Mouse (Mus musculus) stomach, embryonic 15.5 days (tissue): ENCODE measurements around the gene Gpr157. TPM values are rescaled to one million over a fixed set of nuclear protein-coding genes. Genes with fewer than 3 reads are reported as not detected.

ENCODE experiments used
- ATAC-seq: fragments of 200-750 bp; cut with Nextera tagmentation; 2 replicates; pipeline ENCODE4 v1.8.0; 2017; ENCODE audit warnings: low read depth, moderate number of reproducible peaks, moderate TSS enrichment; ENCODE audit not compliant: insufficient read depth, low FRiP score
- H3K27ac ChIP-seq: fragments of 300-500 bp; sonication (generic); 2 replicates; pipeline ENCODE4 v1.5.1; 2015; ENCODE audit warnings: mild to moderate bottlenecking, inconsistent platforms
- H3K27me3 ChIP-seq: fragments of 300-500 bp; sonication (generic); replicated peaks from 2 replicates; pipeline ENCODE4 v1.6.1; 2015; ENCODE audit warnings: inconsistent platforms
- H3K36me3 ChIP-seq: fragments of 300-500 bp; sonication (generic); 2 replicates; pipeline ENCODE4 v1.6.1; 2015; ENCODE audit warnings: inconsistent platforms
- H3K4me1 ChIP-seq: fragments of 300-500 bp; sonication (generic); 2 replicates; pipeline ENCODE4 v1.6.1; 2015; ENCODE audit warnings: inconsistent platforms
- H3K4me2 ChIP-seq: fragments of 300-500 bp; sonication (generic); 2 replicates; pipeline ENCODE4 v1.6.1; 2015; ENCODE audit warnings: mild to moderate bottlenecking, inconsistent platforms
- H3K4me3 ChIP-seq: fragments of 300-500 bp; sonication (generic); replicated peaks from 2 replicates; pipeline ENCODE4 v1.5.1; 2015; ENCODE audit warnings: inconsistent platforms
- H3K9ac ChIP-seq: fragments of 300-500 bp; sonication (generic); 2 replicates; pipeline ENCODE4 v1.6.1; 2015; ENCODE audit warnings: inconsistent platforms
- H3K9me3 ChIP-seq: fragments of 300-500 bp; sonication (generic); 2 replicates; pipeline ENCODE4 v1.6.1; 2016; ENCODE audit warnings: inconsistent platforms
- WGBS: fragments of 180-500 bp; shearing (Covaris S2); methylation state at CpG from one replicate; pipeline ENCODE4 v1.1.7; 2015; 5-methylcytosine and 5-hydroxymethylcytosine counted together
- polyA plus RNA-seq: library from polyadenylated mRNA; unstranded; fragments of >200 nt; fragmentation: Nextera tagmentation; extraction: Ambion mirVana; gene quantifications from 2 replicates; pipeline ENCODE4 v1.2.1, GENCODE M21; 2015

Gpr157 gene
- polyA plus RNA-seq, 1 experiment from 2014 or later = 1.2 TPM

- Histone ChIP-seq H3K4me2 (peak overlapping the region; percentile 13; the same call in 1 of the 2 replicates), H3K27ac (peak overlapping the region; percentile 71; the same call in 1 of the 2 replicates), H3K36me3 (no peaks in the 10 kb centered on the region), H3K9ac (no peak overlapping the region), H3K4me3 (no peak overlapping the region), H3K27me3 (no peaks in the 10 kb centered on the region), H3K4me1 (peaks cover 23% of the 10 kb centered on the region), H3K9me3 (no peaks in the 10 kb centered on the region)
- 0 out of 2 replicates have a peak, but pooled peaks have one; percentile 21 for ATAC-seq
- 30% methylated on average over 12 of the region's 12 CpGs for WGBS
These were observed 6.6 kb downstream of the Gpr157 start for GRCm38 (mm10) chr4:150093560-150094462.

- WGBS = 48% methylated on average over 5 of the region's 5 CpGs
- H3K9me3 ChIP-seq = no peaks in the 10 kb centered on the region
- peak overlapping the region; percentile 71 for H3K27ac ChIP-seq
- peaks cover 23% of the 10 kb centered on the region for H3K4me1 ChIP-seq
- H3K36me3 ChIP-seq = no peaks in the 10 kb centered on the region
- peak overlapping the region; percentile 13; the same call in 1 of the 2 replicates for H3K4me2 ChIP-seq
- H3K4me3 ChIP-seq = no peak overlapping the region
- no peak overlapping the region for H3K9ac ChIP-seq
- 0 out of 2 replicates have a peak, but pooled peaks have one; percentile 29 for ATAC-seq
- peaks cover 2% of the 10 kb centered on the region; the same call in 1 of the 2 replicates for H3K27me3 ChIP-seq
These were observed 7.3 kb downstream of the Gpr157 start for GRCm38 (mm10) chr4:150094463-150094789.

GRCm38 (mm10) chr4:150096309-150096708 lies 9.1 kb downstream of the Gpr157 start:
- Histone ChIP-seq H3K36me3 (no peaks in the 10 kb centered on the region), H3K27ac (no peak overlapping the region), H3K4me2 (no peak overlapping the region), H3K4me1 (peaks cover 17% of the 10 kb centered on the region), H3K9ac (no peak overlapping the region), H3K9me3 (no peaks in the 10 kb centered on the region), H3K4me3 (no peak overlapping the region), H3K27me3 (peaks cover 7% of the 10 kb centered on the region; the same call in 1 of the 2 replicates)
- 76% methylated on average over 7 of the region's 7 CpGs for WGBS
- ATAC-seq = no peak

GRCm38 (mm10) chr4:150097847-150098246 lies 10.7 kb downstream of the Gpr157 start:
- H3K4me2 ChIP-seq = no peak overlapping the region
- WGBS = 62% methylated on average over 4 of the region's 4 CpGs
- H3K9ac ChIP-seq = no peak overlapping the region
- peaks cover 7% of the 10 kb centered on the region; the same call in 1 of the 2 replicates for H3K27me3 ChIP-seq
- H3K4me3 ChIP-seq = no peak overlapping the region
- no peaks in the 10 kb centered on the region for H3K36me3 ChIP-seq
- peaks cover 17% of the 10 kb centered on the region for H3K4me1 ChIP-seq
- H3K9me3 ChIP-seq = no peaks in the 10 kb centered on the region
- 0 out of 2 replicates have a peak overlapping the region, but pooled peaks have one; percentile 16 for H3K27ac ChIP-seq
- no peak for ATAC-seq

- H3K27ac ChIP-seq = no peak overlapping the region
- no peak overlapping the region for H3K4me2 ChIP-seq
- peaks cover 7% of the 10 kb centered on the region; the same call in 1 of the 2 replicates for H3K27me3 ChIP-seq
- H3K4me1 ChIP-seq = peaks cover 13% of the 10 kb centered on the region
- no peak overlapping the region for H3K9ac ChIP-seq
- H3K36me3 ChIP-seq = no peaks in the 10 kb centered on the region
- H3K4me3 ChIP-seq = no peak overlapping the region
- WGBS = 17% methylated on average over 10 of the region's 10 CpGs
- ATAC-seq = no peak
- H3K9me3 ChIP-seq = no peaks in the 10 kb centered on the region
These were observed 11.7 kb downstream of the Gpr157 start for GRCm38 (mm10) chr4:150098880-150099279.

GRCm38 (mm10) chr4:150102822-150103221 lies 15.7 kb downstream of the Gpr157 start:
- Histone ChIP-seq H3K27ac (no peak overlapping the region), H3K4me2 (no peak overlapping the region), H3K9ac (no peak overlapping the region), H3K4me3 (no peak overlapping the region), H3K36me3 (no peaks in the 10 kb centered on the region), H3K27me3 (peaks cover 7% of the 10 kb centered on the region; the same call in 1 of the 2 replicates), H3K9me3 (no peaks in the 10 kb centered on the region), H3K4me1 (peaks cover 3% of the 10 kb centered on the region; the same call in 1 of the 2 replicates)
- no peak for ATAC-seq
- 90% methylated on average over 7 of the region's 7 CpGs for WGBS

- H3K27ac ChIP-seq = no peak overlapping the region
- 0 out of 2 replicates have a peak, but pooled peaks cover 3% of the 10 kb centered on the region for H3K4me1 ChIP-seq
- no peak overlapping the region for H3K4me2 ChIP-seq
- H3K36me3 ChIP-seq = no peaks in the 10 kb centered on the region
- WGBS = 40% methylated on average over 7 of the region's 7 CpGs
- H3K9me3 ChIP-seq = no peaks in the 10 kb centered on the region
- H3K4me3 ChIP-seq = no peak overlapping the region
- ATAC-seq = no peak
- no peak overlapping the region for H3K9ac ChIP-seq
- no peaks in the 10 kb centered on the region for H3K27me3 ChIP-seq
These were observed 18.5 kb downstream of the Gpr157 start for GRCm38 (mm10) chr4:150105671-150106070.

- Histone ChIP-seq H3K9ac (no peak overlapping the region), H3K4me1 (0 out of 2 replicates have a peak, but pooled peaks cover 3% of the 10 kb centered on the region), H3K27me3 (no peaks in the 10 kb centered on the region), H3K4me2 (no peak overlapping the region), H3K27ac (no peak overlapping the region), H3K36me3 (no peaks in the 10 kb centered on the region), H3K9me3 (no peaks in the 10 kb centered on the region), H3K4me3 (no peak overlapping the region)
- WGBS = 73% methylated on average over 5 of the region's 5 CpGs
- no peak for ATAC-seq
These were observed 19.5 kb downstream of the Gpr157 start for GRCm38 (mm10) chr4:150106637-150107036.

- H3K4me2 ChIP-seq = no peak overlapping the region
- no peaks in the 10 kb centered on the region for H3K27me3 ChIP-seq
- no peak for ATAC-seq
- no peaks in the 10 kb centered on the region for H3K36me3 ChIP-seq
- no peaks in the 10 kb centered on the region for H3K9me3 ChIP-seq
- no peaks in the 10 kb centered on the region for H3K4me1 ChIP-seq
- H3K27ac ChIP-seq = no peak overlapping the region
- 56% methylated on average over 3 of the region's 3 CpGs for WGBS
- no peak overlapping the region for H3K4me3 ChIP-seq
- H3K9ac ChIP-seq = no peak overlapping the region
These were observed 22.5 kb downstream of the Gpr157 start for GRCm38 (mm10) chr4:150109636-150110035.

GRCm38 (mm10) chr4:150110373-150110772 lies 23.2 kb downstream of the Gpr157 start:
- Histone ChIP-seq H3K27me3 (no peaks in the 10 kb centered on the region), H3K27ac (no peak overlapping the region), H3K9me3 (no peaks in the 10 kb centered on the region), H3K4me3 (no peak overlapping the region), H3K4me2 (no peak overlapping the region), H3K4me1 (no peaks in the 10 kb centered on the region), H3K9ac (no peak overlapping the region), H3K36me3 (no peaks in the 10 kb centered on the region)
- no peak; the same call in 1 of the 2 replicates for ATAC-seq
- WGBS = 79% methylated on average over 9 of the region's 9 CpGs

- H3K4me2 ChIP-seq = 0 out of 2 replicates have a peak overlapping the region, but pooled peaks have one; percentile 29
These were observed 25.7 kb downstream of the Gpr157 start for GRCm38 (mm10) chr4:150112867-150113266.

GRCm38 (mm10) chr4:150114505-150115061 lies 27.4 kb downstream of the Gpr157 start:
- no peak overlapping the region for H3K4me2 ChIP-seq
- H3K36me3 ChIP-seq = no peaks in the 10 kb centered on the region
- no peak overlapping the region for H3K27ac ChIP-seq
- H3K4me3 ChIP-seq = no peak overlapping the region
- 0 out of 2 replicates have a peak, but pooled peaks have one; percentile 27 for ATAC-seq
- H3K4me1 ChIP-seq = no peaks in the 10 kb centered on the region
- H3K9ac ChIP-seq = no peak overlapping the region
- no peaks in the 10 kb centered on the region for H3K9me3 ChIP-seq
- 86% methylated on average over 26 of the region's 26 CpGs for WGBS
- H3K27me3 ChIP-seq = no peaks in the 10 kb centered on the region

More at GRCm38 (mm10) chr4:150112867-150113266, 25.7 kb downstream of the Gpr157 start:
- H3K4me1 ChIP-seq = no peaks in the 10 kb centered on the region
- no peak overlapping the region for H3K27ac ChIP-seq
- 4% methylated on average over 15 of the region's 15 CpGs for WGBS
- no peaks in the 10 kb centered on the region for H3K27me3 ChIP-seq
- no peak overlapping the region for H3K9ac ChIP-seq
- no peaks in the 10 kb centered on the region for H3K9me3 ChIP-seq
- no peaks in the 10 kb centered on the region for H3K36me3 ChIP-seq
- no peak overlapping the region for H3K4me3 ChIP-seq
- 0 out of 2 replicates have a peak, but pooled peaks have one; percentile 27 for ATAC-seq
